Mouse (Mus musculus): Measurements from ENCODE around the gene Ccdc155. TPM values are rescaled to one million over a fixed set of nuclear protein-coding genes. Genes with fewer than 3 reads are reported as not detected.

The Ccdc155 gene
- polyA plus RNA-seq, 1 experiment from 2014 or later: 0.86 TPM

Small RNA genes lying within 50 kb of the gene (microRNA-seq; reads per million reads assigned to microRNA genes)
- not detected for gene Mir7055

Other genes starting within 250 kb of the Ccdc155 start
- 22.4 and 23.8 TPM in 2 replicates for gene Cpt1c, start 230.0 kb downstream of the Ccdc155 start, polyA plus RNA-seq (2015; fragmentation: Nextera tagmentation; extraction: Ambion mirVana)
- gene Prmt1, start 218.3 kb downstream of the Ccdc155 start, polyA plus RNA-seq (2015; fragmentation: Nextera tagmentation; extraction: Ambion mirVana): 681 and 701 TPM in 2 replicates
- 109 TPM in 2 replicates for gene Irf3, start 207.2 kb downstream of the Ccdc155 start, polyA plus RNA-seq (2015; fragmentation: Nextera tagmentation; extraction: Ambion mirVana)
- gene Bcl2l12, start 206.2 kb downstream of the Ccdc155 start, polyA plus RNA-seq (2015; fragmentation: Nextera tagmentation; extraction: Ambion mirVana): 56.1 and 61.9 TPM in 2 replicates
- gene Scaf1, start 188.5 kb downstream of the Ccdc155 start, polyA plus RNA-seq (2015; fragmentation: Nextera tagmentation; extraction: Ambion mirVana): 30.6 and 36.4 TPM in 2 replicates
- gene Rras, start 186.9 kb downstream of the Ccdc155 start, polyA plus RNA-seq (2015; fragmentation: Nextera tagmentation; extraction: Ambion mirVana): 42.9 and 44.1 TPM in 2 replicates
- gene Prr12, start 152.0 kb downstream of the Ccdc155 start, polyA plus RNA-seq (2015; fragmentation: Nextera tagmentation; extraction: Ambion mirVana): 12.9 and 13.8 TPM in 2 replicates
- 85.2 and 86.3 TPM in 2 replicates for gene Nosip, start 142.5 kb downstream of the Ccdc155 start, polyA plus RNA-seq (2015; fragmentation: Nextera tagmentation; extraction: Ambion mirVana)
- gene Prrg2, start 142.2 kb downstream of the Ccdc155 start, polyA plus RNA-seq (2015; fragmentation: Nextera tagmentation; extraction: Ambion mirVana): 42.4 and 44.9 TPM in 2 replicates
- gene Rcn3, start 112.7 kb downstream of the Ccdc155 start, polyA plus RNA-seq (2015; fragmentation: Nextera tagmentation; extraction: Ambion mirVana): 352 and 369 TPM in 2 replicates
- gene Fcgrt, start 101.0 kb downstream of the Ccdc155 start, polyA plus RNA-seq (2015; fragmentation: Nextera tagmentation; extraction: Ambion mirVana): 93.7 and 114 TPM in 2 replicates
- gene Rps11, start 80.5 kb downstream of the Ccdc155 start, polyA plus RNA-seq (2015; fragmentation: Nextera tagmentation; extraction: Ambion mirVana): 1,363 and 1,408 TPM in 2 replicates
- gene Rpl13a, start 76.1 kb downstream of the Ccdc155 start, polyA plus RNA-seq (2015; fragmentation: Nextera tagmentation; extraction: Ambion mirVana): 1,083 and 1,117 TPM in 2 replicates
- gene Gm45713, start 68.7 kb downstream of the Ccdc155 start, polyA plus RNA-seq (2015; fragmentation: Nextera tagmentation; extraction: Ambion mirVana): 0.18 TPM in 1 of 2 replicates, not detected in the other
- gene Flt3l, start 68.5 kb downstream of the Ccdc155 start, polyA plus RNA-seq (2015; fragmentation: Nextera tagmentation; extraction: Ambion mirVana): 0.95 and 1.9 TPM in 2 replicates
- gene Pih1d1, start 50.6 kb downstream of the Ccdc155 start, polyA plus RNA-seq (2015; fragmentation: Nextera tagmentation; extraction: Ambion mirVana): 109 and 112 TPM in 2 replicates
- gene Aldh16a1, start 50.3 kb downstream of the Ccdc155 start, polyA plus RNA-seq (2015; fragmentation: Nextera tagmentation; extraction: Ambion mirVana): 81.2 and 88.6 TPM in 2 replicates
- 0.19 and 0.42 TPM in 2 replicates for gene Slc17a7, start 40.9 kb downstream of the Ccdc155 start, polyA plus RNA-seq (2015; fragmentation: Nextera tagmentation; extraction: Ambion mirVana)
- not detected in 2 replicates for gene Gfy, start 25.3 kb downstream of the Ccdc155 start, polyA plus RNA-seq (2015; fragmentation: Nextera tagmentation; extraction: Ambion mirVana)
- not detected in 2 replicates for gene Pth2, start 23.9 kb downstream of the Ccdc155 start, polyA plus RNA-seq (2015; fragmentation: Nextera tagmentation; extraction: Ambion mirVana)
- 0.78 TPM in 1 of 2 replicates, not detected in the other for gene Dkkl1, start 7.3 kb upstream of the Ccdc155 start, polyA plus RNA-seq (2015; fragmentation: Nextera tagmentation; extraction: Ambion mirVana)
- gene Tead2, start 10.9 kb upstream of the Ccdc155 start, polyA plus RNA-seq (2015; fragmentation: Nextera tagmentation; extraction: Ambion mirVana): 195 and 203 TPM in 2 replicates
- gene Cd37, start 34.2 kb upstream of the Ccdc155 start, polyA plus RNA-seq (2015; fragmentation: Nextera tagmentation; extraction: Ambion mirVana): 1.0 and 1.1 TPM in 2 replicates
- gene Slc6a16, start 36.2 kb upstream of the Ccdc155 start, polyA plus RNA-seq (2015; fragmentation: Nextera tagmentation; extraction: Ambion mirVana): 0.28 and 0.30 TPM in 2 replicates
- gene Slc6a21, start 72.6 kb upstream of the Ccdc155 start, polyA plus RNA-seq (2015; fragmentation: Nextera tagmentation; extraction: Ambion mirVana): not detected in 2 replicates
- gene Trpm4, start 128.9 kb upstream of the Ccdc155 start, polyA plus RNA-seq (2015; fragmentation: Nextera tagmentation; extraction: Ambion mirVana): 22.3 and 23.6 TPM in 2 replicates
- 1.7 and 1.8 TPM in 2 replicates for gene Hrc, start 130.4 kb upstream of the Ccdc155 start, polyA plus RNA-seq (2015; fragmentation: Nextera tagmentation; extraction: Ambion mirVana)
- 5.1 and 6.3 TPM in 2 replicates for gene Ppfia3, start 162.1 kb upstream of the Ccdc155 start, polyA plus RNA-seq (2015; fragmentation: Nextera tagmentation; extraction: Ambion mirVana)
- 1.7 and 1.9 TPM in 2 replicates for gene Lin7b, start 165.7 kb upstream of the Ccdc155 start, polyA plus RNA-seq (2015; fragmentation: Nextera tagmentation; extraction: Ambion mirVana)
- 211 and 227 TPM in 2 replicates for gene Snrnp70, start 190.8 kb upstream of the Ccdc155 start, polyA plus RNA-seq (2015; fragmentation: Nextera tagmentation; extraction: Ambion mirVana)
- not detected in 2 replicates for gene Kcna7, start 200.8 kb upstream of the Ccdc155 start, polyA plus RNA-seq (2015; fragmentation: Nextera tagmentation; extraction: Ambion mirVana)
- gene Ntf5, start 208.8 kb upstream of the Ccdc155 start, polyA plus RNA-seq (2015; fragmentation: Nextera tagmentation; extraction: Ambion mirVana): 1.5 and 1.6 TPM in 2 replicates
- gene Lhb, start 215.9 kb upstream of the Ccdc155 start, polyA plus RNA-seq (2015; fragmentation: Nextera tagmentation; extraction: Ambion mirVana): not detected in 2 replicates
- gene Gys1, start 230.0 kb upstream of the Ccdc155 start, polyA plus RNA-seq (2015; fragmentation: Nextera tagmentation; extraction: Ambion mirVana): 51.1 and 51.7 TPM in 2 replicates
- 164 and 173 TPM in 2 replicates for gene Ruvbl2, start 233.2 kb upstream of the Ccdc155 start, polyA plus RNA-seq (2015; fragmentation: Nextera tagmentation; extraction: Ambion mirVana)